Mouse (Mus musculus) kidney, embryonic 14.5 days (tissue): ENCODE data around the gene Zdhhc7. TPM values are rescaled to one million over a fixed set of nuclear protein-coding genes. Genes with fewer than 3 reads are reported as not detected.

Experiments used
- polyA plus RNA-seq: library from polyadenylated mRNA; unstranded; fragments of >200 nt; fragmentation: Nextera tagmentation; extraction: Ambion mirVana; gene quantifications from 2 replicates; pipeline ENCODE4 v1.2.1, GENCODE M21; 2014

Zdhhc7 gene
- polyA plus RNA-seq, 1 experiment from 2014 or later: 31.0 TPM

Other genes with a start within 250 kb of the Zdhhc7 start
- gene Klhl36, start 239.2 kb downstream of the Zdhhc7 start, polyA plus RNA-seq: 13.3 and 13.8 TPM in 2 replicates
- 91.9 and 156 TPM in 2 replicates for gene Usp10, start 191.1 kb downstream of the Zdhhc7 start, polyA plus RNA-seq
- 5.7 TPM in 1 of 2 replicates, not detected in the other for gene Gm20388, start 190.6 kb downstream of the Zdhhc7 start, polyA plus RNA-seq
- gene Crispld2, start 109.0 kb downstream of the Zdhhc7 start, polyA plus RNA-seq: 4.9 and 5.2 TPM in 2 replicates
- gene 6430548M08Rik, start 12.7 kb upstream of the Zdhhc7 start, polyA plus RNA-seq: 2.4 and 3.9 TPM in 2 replicates
- gene Fam92b, start 76.0 kb upstream of the Zdhhc7 start, polyA plus RNA-seq: 0.24 TPM in 1 of 2 replicates, not detected in the other
- gene Gse1, start 127.0 kb upstream of the Zdhhc7 start, polyA plus RNA-seq: 11.3 and 12.1 TPM in 2 replicates